In genomic region chr16:31436085-31436484, GRCm38 (mm10) we compare ENCODE assay signal across 20 mouse cellular contexts. TPM values are rescaled to one million over a fixed set of nuclear protein-coding genes. Genes with fewer than 3 reads are reported as not detected.
DNase-seq lines count a peak whose midpoint lies in the region; ATAC-seq and TF ChIP-seq lines count a peak whose summit lies in the region.
"Had no signal": no experiment of that assay in that cellular context is flagged by ENCODE, and none has a peak within 500 bp of the region (broad histone marks: within the 10 kb centered on the region; RNA-seq: fewer than 3 reads in every experiment).

No protein-coding gene starts in this region.

- no peaks in the 10 kb centered on the region for H3K36me3 ChIP-seq in kidney, embryonic 14.5 days (ENCODE audit: control insufficient read depth, insufficient read depth, low read length)
- H3K36me3 ChIP-seq in midbrain, postnatal 0 days (ENCODE audit: insufficient read depth, low read length) = peaks cover 15% of the 10 kb centered on the region
- peaks cover 16% of the 10 kb centered on the region for H3K36me3 ChIP-seq in midbrain, embryonic 16.5 days (ENCODE audit: control insufficient read depth, insufficient read depth, low read length)

- no peaks in the 10 kb centered on the region for H3K27me3 ChIP-seq in kidney, embryonic 14.5 days (ENCODE audit: control insufficient read depth, insufficient read depth, low read length)
- no peaks in the 10 kb centered on the region for H3K27me3 ChIP-seq in midbrain, postnatal 0 days (ENCODE audit: insufficient read depth, low read length)
- no peaks in the 10 kb centered on the region for H3K27me3 ChIP-seq in midbrain, embryonic 16.5 days (ENCODE audit: control insufficient read depth, insufficient read depth, low read depth, low read length)
- H3K27me3 ChIP-seq: limb, embryonic 12.5 days; liver, embryonic 15.5 days; neural tube, embryonic 13.5 days had no signal

- H3K4me1 ChIP-seq in kidney, embryonic 14.5 days (ENCODE audit: control insufficient read depth, insufficient read depth, low read length) = no peaks in the 10 kb centered on the region
- H3K4me1 ChIP-seq in midbrain, postnatal 0 days (ENCODE audit: insufficient read depth, low read length) = 0 out of 2 replicates have a peak, but pooled peaks cover 2% of the 10 kb centered on the region
- peaks cover 11% of the 10 kb centered on the region; the same call in 1 of the 2 replicates for H3K4me1 ChIP-seq in midbrain, embryonic 16.5 days (ENCODE audit: control insufficient read depth, insufficient read depth, low read length)
- H3K4me1 ChIP-seq in cortical plate, adult 2 months (ENCODE audit: control insufficient read depth, insufficient read depth, low read length) = peaks cover 3% of the 10 kb centered on the region
- H3K4me1 ChIP-seq: limb, embryonic 12.5 days had no signal

- peaks cover 3% of the 10 kb centered on the region; the same call in 1 of the 2 replicates for H3K9me3 ChIP-seq in kidney, embryonic 14.5 days (ENCODE audit: control insufficient read depth, low read length)
- H3K9me3 ChIP-seq in midbrain, postnatal 0 days (ENCODE audit: low read length) = no peaks in the 10 kb centered on the region
- no peaks in the 10 kb centered on the region for H3K9me3 ChIP-seq in midbrain, embryonic 16.5 days (replicated peaks; ENCODE audit: control insufficient read depth, low read length, poor library complexity, severe bottlenecking)
- H3K9me3 ChIP-seq: embryonic facial prominence, embryonic 10.5 days; liver, embryonic 15.5 days; neural tube, embryonic 13.5 days had no signal

- TF ChIP-seq POLR2A in cortical plate, adult 2 months (IDR thresholded peaks at IDR 0.05; ENCODE audit: extremely low read depth, insufficient read depth, low read length) = no peak

- no peak overlapping the region; the same call in 1 of the 2 replicates for H3K4me2 ChIP-seq in kidney, embryonic 14.5 days (replicated peaks; ENCODE audit: low read depth, low read length)
- H3K4me2 ChIP-seq in midbrain, postnatal 0 days (ENCODE audit: low read depth, low read length, poor library complexity, severe bottlenecking) = no peak overlapping the region
- H3K4me2 ChIP-seq in midbrain, embryonic 16.5 days (ENCODE audit: low read length) = no peak overlapping the region
- H3K4me2 ChIP-seq: heart, embryonic 11.5 days; limb, embryonic 12.5 days; liver, embryonic 15.5 days; neural tube, embryonic 13.5 days had no signal

- no peak overlapping the region for H3K4me3 ChIP-seq in kidney, embryonic 14.5 days (ENCODE audit: low read length)
- no peak overlapping the region for H3K4me3 ChIP-seq in midbrain, postnatal 0 days (ENCODE audit: low read depth, low read length)
- no peak overlapping the region for H3K4me3 ChIP-seq in midbrain, embryonic 16.5 days (ENCODE audit: low read depth, low read length)
- no peak overlapping the region for H3K4me3 ChIP-seq in cortical plate, adult 2 months (ENCODE audit: insufficient read depth, low read length)
- H3K4me3 ChIP-seq: embryonic facial prominence, embryonic 10.5 days; limb, embryonic 12.5 days; liver, embryonic 15.5 days; neural tube, embryonic 13.5 days had no signal

- peak; percentile 54; the same call in 1 of the 2 replicates for ATAC-seq in kidney, embryonic 14.5 days (ENCODE audit: low FRiP score, low TSS enrichment)
- ATAC-seq in midbrain, postnatal 0 days (ENCODE audit: low FRiP score) = no peak
- no peak for ATAC-seq in midbrain, embryonic 16.5 days
- ATAC-seq in CD4-positive, CD25-positive, alpha-beta regulatory T cell, adult 4 months = no peak
- ATAC-seq: forebrain, embryonic 14.5 days; hindbrain, embryonic 16.5 days had no signal

- no peak overlapping the region for H3K27ac ChIP-seq in kidney, embryonic 14.5 days (ENCODE audit: low read depth, low read length)
- H3K27ac ChIP-seq in midbrain, postnatal 0 days (ENCODE audit: low read depth, low read length) = no peak overlapping the region
- no peak overlapping the region for H3K27ac ChIP-seq in midbrain, embryonic 16.5 days (ENCODE audit: low read length)
- no peak overlapping the region for H3K27ac ChIP-seq in cortical plate, adult 2 months (ENCODE audit: insufficient read depth, low read length)
- H3K27ac ChIP-seq: embryonic facial prominence, embryonic 10.5 days; limb, embryonic 12.5 days; liver, embryonic 15.5 days; neural tube, embryonic 13.5 days had no signal

- peak; percentile 52 for TF ChIP-seq CTCF in midbrain, postnatal 0 days (IDR thresholded peaks at IDR 0.05)
- 0 out of 2 replicates have a peak, but pooled peaks have one; percentile 2 for TF ChIP-seq CTCF in cortical plate, adult 2 months (IDR thresholded peaks at IDR 0.05; ENCODE audit: extremely low read depth, insufficient read depth, low read length)

- 31% methylated on average over 9 of the region's 9 CpGs for WGBS in kidney, embryonic 14.5 days
- 47% methylated on average over 9 of the region's 9 CpGs for WGBS in midbrain, postnatal 0 days
- 50% methylated on average over 9 of the region's 9 CpGs for WGBS in midbrain, embryonic 16.5 days

- no peak overlapping the region for H3K9ac ChIP-seq in kidney, embryonic 14.5 days (ENCODE audit: low read depth, low read length)
- no peak overlapping the region for H3K9ac ChIP-seq in midbrain, postnatal 0 days (replicated peaks; ENCODE audit: low read length, poor library complexity, severe bottlenecking)
- no peak overlapping the region for H3K9ac ChIP-seq in midbrain, embryonic 16.5 days (ENCODE audit: low read depth, low read length)
- H3K9ac ChIP-seq: limb, embryonic 12.5 days; liver, embryonic 15.5 days; neural tube, embryonic 13.5 days had no signal

- DNase-seq in cerebellum, adult 9-10 months = peak; percentile 52
- DNase-seq in cerebellum, postnatal 14 days = no peak
- DNase-seq in kidney, postnatal 36 days = no peak
- DNase-seq in midbrain, postnatal 0 days (ENCODE audit: low spot score) = peak; percentile 40
- DNase-seq: adrenal gland, adult 8-10 months; gastrocnemius, postnatal 36 days; kidney, adult 8-10 months; right cerebral cortex, postnatal 4 days; thymus, postnatal 4 days had no signal

RNA-seq across cellular contexts. Expression of gene Bdh1, which starts 14.0 kb away (rescaled TPM):
- polyA plus RNA-seq in kidney, embryonic 14.5 days (2014; fragmentation: Nextera tagmentation; extraction: Ambion mirVana) = 8.0 and 16.5 TPM in 2 replicates
- 76.8 and 88.1 TPM in 2 replicates for total RNA-seq in midbrain, postnatal 0 days (2014; rRNA removed)
- polyA plus RNA-seq in midbrain, postnatal 0 days (2015; fragmentation: Nextera tagmentation; extraction: Ambion mirVana) = 113 and 122 TPM in 2 replicates
- polyA plus RNA-seq in midbrain, embryonic 16.5 days (2015; fragmentation: Nextera tagmentation; extraction: Ambion mirVana) = 113 and 124 TPM in 2 replicates
- 140 and 145 TPM in 2 replicates for polyA plus RNA-seq in cortical plate, adult 2 months (2012; rRNA removed)
- 10 to 100 TPM; 19.9 to 38.0 TPM for polyA plus RNA-seq in CD4-positive, CD25-positive, alpha-beta regulatory T cell, adult 4 months (2017; shearing (Covaris generic))

Comparison
In these comparisons a context has a peak if more than half of its experiments do, and no peak if none do; other contexts are left out.
1. DNase-seq: peak in cerebellum, adult 9-10 months (single experiment) and midbrain, postnatal 0 days (single experiment); none in cerebellum, postnatal 14 days (0 of 2) and kidney, postnatal 36 days (0 of 2).